Mouse (Mus musculus): ENCODE measurements at regions not wholly inside any gene's neighbourhood (a gene's known extent, or its start where the extent isn't known, plus 50 kb on each side); places are given as distances from the start of the nearest gene placed in this dataset.

DNA sequence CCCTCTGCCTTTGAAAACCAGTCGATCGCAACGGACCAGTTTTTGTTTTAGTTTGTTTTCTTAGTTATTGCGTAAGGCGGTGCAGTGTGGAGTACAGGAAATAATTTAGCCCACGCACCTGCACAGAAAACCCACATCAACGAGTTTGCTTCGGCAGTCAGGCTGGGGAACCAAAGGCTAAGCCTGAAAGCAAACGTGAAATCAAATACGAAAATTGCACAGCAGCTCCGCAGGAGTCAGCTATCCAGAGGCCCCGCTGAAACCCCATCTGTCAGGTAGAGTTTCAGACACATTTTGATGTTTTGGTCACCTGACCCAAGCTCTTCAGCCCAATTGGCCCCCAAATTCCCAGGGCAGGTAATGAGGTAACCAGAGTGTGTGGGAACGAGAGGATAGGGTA lies 435.6 kb upstream of the Atp11b start:
- no peak overlapping the region for H3K9ac ChIP-seq (ENCODE audit: insufficient read depth, low read depth)
- H3K9me3 ChIP-seq (replicated peaks; ENCODE audit: low read length) = no peaks in the 10 kb centered on the region
- no peaks in the 10 kb centered on the region for H3K27me3 ChIP-seq (replicated peaks)
- 0 out of 4 replicates have a peak, but pooled peaks cover 0 to 2% of the 10 kb centered on the region in 2 experiments for H3K4me1 ChIP-seq (ENCODE audit: control insufficient read depth in 1 of 2, insufficient read depth in 2 of 2)
- no peaks in the 10 kb centered on the region for H3K79me2 ChIP-seq (replicated peaks; ENCODE audit: control insufficient read depth, extremely low read depth, insufficient read depth, poor library complexity, severe bottlenecking)
- H3K27ac ChIP-seq (ENCODE audit: insufficient read depth, low read depth) = no peak overlapping the region
- no peak for DNase-seq (ENCODE audit: extremely low read depth)
- H3K36me3 ChIP-seq (replicated peaks in 1 of 2; ENCODE audit: control insufficient read depth in 1 of 2, insufficient read depth in 1 of 2, low read length in 1 of 2) = no peaks in the 10 kb centered on the region
- no peak overlapping the region for H3K4me3 ChIP-seq (replicated peaks in 1 of 3; ENCODE audit: low read depth in 2 of 3, low read length in 2 of 3, poor library complexity in 1 of 3)
- peak overlapping the region; percentile 90 for H3K4me2 ChIP-seq (ENCODE audit: insufficient read depth, low read depth, poor library complexity, severe bottlenecking)
- dilution Hi-C loops (cut with MboI; ENCODE audit: extremely low pct_ligation_motif_present, extremely low pct_unique_long_range_greater_than_20kb, low sequenced_read_pairs) = no loop called here
- in situ Hi-C loops (cut with MboI; ENCODE audit: low pct_ligation_motif_present, low pct_unique_long_range_greater_than_20kb, low sequenced_read_pairs) = no loop called here
- no peak for TF ChIP-seq GABPA (IDR thresholded peaks at IDR 0.05; ENCODE audit: insufficient replicate concordance, low read depth, low read length)
- no peak for TF ChIP-seq E2F4 (IDR thresholded peaks at IDR 0.05; ENCODE audit: insufficient replicate concordance, low read depth, low read length)
- no peak for TF ChIP-seq SIN3A (IDR thresholded peaks at IDR 0.05; ENCODE audit: low read length)
- TF ChIP-seq BHLHE40 (IDR thresholded peaks at IDR 0.05; ENCODE audit: low read depth, low read length) = peak; percentile 26; the same call in 1 of the 2 replicates
- TF ChIP-seq ZKSCAN1 (IDR thresholded peaks at IDR 0.05; ENCODE audit: borderline replicate concordance, low read depth, low read length) = no peak

- dilution Hi-C loops (cut with MboI; ENCODE audit: extremely low pct_ligation_motif_present, extremely low pct_unique_long_range_greater_than_20kb, low sequenced_read_pairs) (no loop called here), in situ Hi-C loops (cut with MboI; ENCODE audit: low pct_ligation_motif_present, low pct_unique_long_range_greater_than_20kb, low sequenced_read_pairs) (no loop called here)
Measured at GRCm38 (mm10) chr3:35320844-35321393, 433.0 kb upstream of the Atp11b start.

GRCm38 (mm10) chr3:35321991-35322390 lies 431.9 kb upstream of the Atp11b start:
- H3K79me2 ChIP-seq (replicated peaks; ENCODE audit: control insufficient read depth, extremely low read depth, insufficient read depth, poor library complexity, severe bottlenecking) = no peaks in the 10 kb centered on the region
- dilution Hi-C loops (cut with MboI; ENCODE audit: extremely low pct_ligation_motif_present, extremely low pct_unique_long_range_greater_than_20kb, low sequenced_read_pairs) = no loop called here
- H3K4me3 ChIP-seq (replicated peaks in 1 of 3; ENCODE audit: low read depth in 2 of 3, low read length in 2 of 3, poor library complexity in 1 of 3) = no peak overlapping the region
- DNase-seq (ENCODE audit: extremely low read depth) = no peak
- in situ Hi-C loops (cut with MboI; ENCODE audit: low pct_ligation_motif_present, low pct_unique_long_range_greater_than_20kb, low sequenced_read_pairs) = no loop called here
- no peaks in the 10 kb centered on the region for H3K27me3 ChIP-seq (replicated peaks)
- H3K4me1 ChIP-seq (ENCODE audit: control insufficient read depth in 1 of 2, insufficient read depth in 2 of 2) = 0 out of 4 replicates have a peak, but pooled peaks cover 0 to 2% of the 10 kb centered on the region in 2 experiments
- no peak overlapping the region for H3K27ac ChIP-seq (ENCODE audit: insufficient read depth, low read depth)
- H3K4me2 ChIP-seq (ENCODE audit: insufficient read depth, low read depth, poor library complexity, severe bottlenecking) = no peak overlapping the region
- no peak overlapping the region for H3K9ac ChIP-seq (ENCODE audit: insufficient read depth, low read depth)
- H3K9me3 ChIP-seq (replicated peaks; ENCODE audit: low read length) = no peaks in the 10 kb centered on the region
- H3K36me3 ChIP-seq (replicated peaks in 1 of 2; ENCODE audit: control insufficient read depth in 1 of 2, insufficient read depth in 1 of 2, low read length in 1 of 2) = no peaks in the 10 kb centered on the region
- no peak for TF ChIP-seq JUN (IDR thresholded peaks at IDR 0.05; ENCODE audit: insufficient read depth, low read depth, low read length)
- TF ChIP-seq ZC3H11A (IDR thresholded peaks at IDR 0.05; ENCODE audit: low read depth, low read length) = no peak
- TF ChIP-seq MAZ (IDR thresholded peaks at IDR 0.05; ENCODE audit: low read depth, low read length) = no peak
- no peak for TF ChIP-seq TBP (conservative IDR thresholded peaks at IDR 0.05; ENCODE audit: low read depth, low read length)
- no peak for TF ChIP-seq USF1 (IDR thresholded peaks at IDR 0.05; ENCODE audit: low read depth, low read length)
- no peak for TF ChIP-seq MEF2A (IDR thresholded peaks at IDR 0.05; ENCODE audit: borderline replicate concordance, low read depth, low read length)
- TF ChIP-seq CHD2 (IDR thresholded peaks at IDR 0.05; ENCODE audit: low read length) = no peak
- TF ChIP-seq E2F4 (IDR thresholded peaks at IDR 0.05; ENCODE audit: insufficient replicate concordance, low read depth, low read length) = no peak
- no peak for TF ChIP-seq USF2 (conservative IDR thresholded peaks at IDR 0.05; ENCODE audit: low read depth, low read length)
- no peak for TF ChIP-seq KAT2A (IDR thresholded peaks at IDR 0.05; ENCODE audit: insufficient replicate concordance, low read length)
- TF ChIP-seq ELF1 (IDR thresholded peaks at IDR 0.05; ENCODE audit: low read depth, low read length) = no peak
- no peak for TF ChIP-seq MYC (IDR thresholded peaks at IDR 0.05; ENCODE audit: low read depth, low read length)
- TF ChIP-seq HCFC1 (IDR thresholded peaks at IDR 0.05; ENCODE audit: low read depth, low read length) = no peak
- no peak for TF ChIP-seq ETS1 (conservative IDR thresholded peaks at IDR 0.05; ENCODE audit: low read depth, low read length)

More at GRCm38 (mm10) chr3:35320844-35321393, 433.0 kb upstream of the Atp11b start:
- H3K4me3 ChIP-seq (replicated peaks in 1 of 3; ENCODE audit: low read depth in 2 of 3, low read length in 2 of 3, poor library complexity in 1 of 3) = no peak overlapping the region
- no peaks in the 10 kb centered on the region for H3K36me3 ChIP-seq (replicated peaks in 1 of 2; ENCODE audit: control insufficient read depth in 1 of 2, insufficient read depth in 1 of 2, low read length in 1 of 2)
- no peaks in the 10 kb centered on the region for H3K27me3 ChIP-seq (replicated peaks)
- H3K4me2 ChIP-seq (ENCODE audit: insufficient read depth, low read depth, poor library complexity, severe bottlenecking) = no peak overlapping the region
- no peak overlapping the region for H3K27ac ChIP-seq (ENCODE audit: insufficient read depth, low read depth)
- TF ChIP-seq IRF4 (IDR thresholded peaks at IDR 0.05; ENCODE audit: low read depth, low read length) (no peak), RAD21 (IDR thresholded peaks at IDR 0.05; ENCODE audit: low read depth, low read length) (no peak), CHD2 (IDR thresholded peaks at IDR 0.05; ENCODE audit: low read length) (no peak), MYC (IDR thresholded peaks at IDR 0.05; ENCODE audit: low read depth, low read length) (no peak), E2F4 (IDR thresholded peaks at IDR 0.05; ENCODE audit: insufficient replicate concordance, low read depth, low read length) (no peak), MXI1 (IDR thresholded peaks at IDR 0.05; ENCODE audit: low read depth, low read length) (no peak), MEF2A (IDR thresholded peaks at IDR 0.05; ENCODE audit: borderline replicate concordance, low read depth, low read length) (no peak), USF2 (conservative IDR thresholded peaks at IDR 0.05; ENCODE audit: low read depth, low read length) (no peak), MAZ (IDR thresholded peaks at IDR 0.05; ENCODE audit: low read depth, low read length) (no peak), JUND (conservative IDR thresholded peaks at IDR 0.05; ENCODE audit: low read depth, low read length) (no peak), TBP (conservative IDR thresholded peaks at IDR 0.05; ENCODE audit: low read depth, low read length) (no peak), NRF1 (IDR thresholded peaks at IDR 0.05; ENCODE audit: low read depth, low read length) (no peak), POLR2AphosphoS2 (IDR thresholded peaks at IDR 0.05; ENCODE audit: low read depth, low read length) (no peak), TCF12 (IDR thresholded peaks at IDR 0.05; ENCODE audit: low read depth, low read length) (no peak), EP300 (IDR thresholded peaks at IDR 0.05; ENCODE audit: low read length) (no peak), PAX5 (IDR thresholded peaks at IDR 0.05; ENCODE audit: low read length) (no peak), HCFC1 (IDR thresholded peaks at IDR 0.05; ENCODE audit: low read depth, low read length) (no peak), MAFK (IDR thresholded peaks at IDR 0.05; ENCODE audit: insufficient replicate concordance, low read length) (no peak), ETS1 (conservative IDR thresholded peaks at IDR 0.05; ENCODE audit: low read depth, low read length) (no peak)
- no peak overlapping the region for H3K9ac ChIP-seq (ENCODE audit: insufficient read depth, low read depth)
- H3K9me3 ChIP-seq (replicated peaks; ENCODE audit: low read length) = no peaks in the 10 kb centered on the region
- H3K79me2 ChIP-seq (replicated peaks; ENCODE audit: control insufficient read depth, extremely low read depth, insufficient read depth, poor library complexity, severe bottlenecking) = no peaks in the 10 kb centered on the region
- no peak for DNase-seq (ENCODE audit: extremely low read depth)
- 0 out of 4 replicates have a peak, but pooled peaks cover 0 to 2% of the 10 kb centered on the region in 2 experiments for H3K4me1 ChIP-seq (ENCODE audit: control insufficient read depth in 1 of 2, insufficient read depth in 2 of 2)

Measured in CH12.LX (cell line).